Mouse (Mus musculus) gonadal fat pad, adult 2 months (tissue): ENCODE results near the gene Stab2. TPM values are rescaled to one million over a fixed set of nuclear protein-coding genes. Genes with fewer than 3 reads are reported as not detected.

Experiments used
- DNase-seq: peaks from one replicate; pipeline ENCODE4 v3.0.0-alpha.2; 2012; ENCODE audit warnings: low read depth
- polyA plus RNA-seq: library from polyadenylated mRNA; depleted of rRNA; stranded (reverse); fragments of >200 nt; gene quantifications from 2 replicates; pipeline ENCODE4 v1.2.3, GENCODE M21; 2012; rRNA removed

Gene Stab2
- polyA plus RNA-seq = 0.53 and 0.80 TPM in 2 replicates

DNA sequence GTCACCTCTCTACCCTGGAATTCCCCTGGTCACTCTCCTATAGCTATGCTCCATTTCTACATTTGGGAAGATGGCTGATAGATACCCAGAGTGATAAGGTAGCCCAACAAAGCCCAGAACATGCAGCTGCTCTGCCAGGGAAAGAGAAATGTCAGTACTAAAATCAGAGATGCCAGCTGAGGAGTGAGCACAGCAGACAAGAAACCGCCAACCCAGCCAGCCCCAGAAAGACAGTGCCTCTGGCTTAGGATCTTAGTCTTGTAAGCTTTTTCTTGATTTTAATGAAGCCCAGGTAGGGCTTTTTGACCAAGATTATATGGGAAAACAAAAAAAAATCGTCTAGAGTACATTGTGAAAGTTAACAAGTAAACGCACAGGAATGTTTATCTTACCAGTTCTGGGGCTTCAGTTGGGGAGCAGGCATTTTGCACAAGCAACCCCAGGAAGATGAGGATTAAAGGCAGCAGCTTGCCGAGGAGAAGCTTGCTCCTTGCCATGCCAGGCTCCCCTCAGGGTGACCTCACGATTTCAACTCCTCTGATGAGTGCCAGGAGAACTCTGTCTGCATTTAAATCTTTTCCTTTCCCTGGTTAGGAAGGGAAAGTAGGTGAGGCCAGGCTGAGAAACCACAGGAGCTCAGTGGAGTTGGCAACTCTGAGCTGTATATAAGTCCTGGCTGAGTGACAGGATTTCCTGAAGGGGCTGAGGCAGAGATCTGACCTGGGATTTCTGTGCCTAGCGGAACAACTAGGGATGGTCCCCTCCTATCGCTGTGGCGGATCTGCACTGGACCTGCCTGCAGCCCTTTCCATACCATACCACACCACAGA lies at the start of gene Stab2:
Stab2 (minus strand) TSS at position 641 of the 830 bp plus-strand sequence.
- no peak for DNase-seq

DNA sequence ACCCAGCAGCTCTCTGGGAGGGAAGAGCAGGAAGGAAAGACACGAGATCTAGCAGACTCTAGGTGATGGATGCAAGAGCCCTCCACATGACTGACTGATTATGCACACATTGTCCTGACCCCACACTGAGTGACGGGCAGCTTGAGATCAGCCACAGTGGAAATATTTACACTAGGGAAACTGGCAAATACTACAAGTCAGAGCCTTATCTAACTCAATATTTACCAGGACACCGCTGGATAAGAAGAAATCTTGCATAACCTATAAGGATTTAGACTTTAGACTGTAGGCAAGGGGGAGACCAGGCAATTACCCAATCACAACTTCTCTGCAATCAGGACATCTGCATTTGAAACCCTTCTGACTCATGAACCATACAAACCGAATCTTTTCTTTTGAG lies 43.9 kb upstream of the Stab2 start:
- no peak for DNase-seq

DNA sequence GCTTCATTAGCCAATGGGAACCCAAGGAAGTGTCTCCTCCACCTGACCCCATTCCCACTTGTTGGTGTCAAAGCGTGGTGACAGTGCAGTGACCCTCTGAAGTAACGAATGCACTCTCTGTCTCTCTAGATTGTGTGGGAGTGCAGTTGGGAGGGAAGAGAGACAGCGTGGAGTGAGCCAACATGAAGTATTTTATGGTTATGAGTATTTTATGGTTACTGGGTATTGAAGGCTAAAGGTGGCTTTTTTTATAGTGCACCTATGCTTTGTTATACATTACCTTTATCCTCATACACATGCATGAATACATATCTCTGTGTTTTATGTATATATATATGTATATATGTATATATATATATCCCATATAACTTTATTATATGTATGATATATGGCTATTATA lies 41.4 kb upstream of the Stab2 start:
- no peak for DNase-seq

DNA sequence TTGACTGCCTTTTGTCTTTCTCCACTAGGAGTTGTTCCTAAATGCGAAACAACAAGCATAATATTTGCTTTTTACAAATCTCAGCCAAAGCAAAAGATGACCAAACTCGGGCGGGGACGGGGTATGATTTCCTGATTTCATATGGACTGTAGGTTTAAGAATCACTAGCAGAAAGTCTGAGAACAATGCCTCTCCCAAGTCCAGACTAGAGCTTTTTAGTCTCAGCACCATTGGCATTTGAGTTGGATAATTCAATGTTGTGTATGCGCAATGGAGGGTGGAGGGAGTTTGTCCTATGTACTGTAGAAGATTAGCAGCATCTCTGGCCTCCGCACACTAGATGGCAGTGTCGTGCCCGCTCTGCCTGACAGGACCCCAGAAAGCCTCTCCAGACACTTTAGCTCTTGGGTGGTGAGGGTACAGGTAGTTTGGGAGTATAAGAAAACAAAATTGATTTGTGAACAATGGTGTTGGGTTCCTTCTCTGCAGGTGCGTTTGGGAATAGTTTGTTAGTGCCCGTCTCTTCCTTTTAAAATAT lies 39.2 kb upstream of the Stab2 start:
- no peak for DNase-seq

DNA sequence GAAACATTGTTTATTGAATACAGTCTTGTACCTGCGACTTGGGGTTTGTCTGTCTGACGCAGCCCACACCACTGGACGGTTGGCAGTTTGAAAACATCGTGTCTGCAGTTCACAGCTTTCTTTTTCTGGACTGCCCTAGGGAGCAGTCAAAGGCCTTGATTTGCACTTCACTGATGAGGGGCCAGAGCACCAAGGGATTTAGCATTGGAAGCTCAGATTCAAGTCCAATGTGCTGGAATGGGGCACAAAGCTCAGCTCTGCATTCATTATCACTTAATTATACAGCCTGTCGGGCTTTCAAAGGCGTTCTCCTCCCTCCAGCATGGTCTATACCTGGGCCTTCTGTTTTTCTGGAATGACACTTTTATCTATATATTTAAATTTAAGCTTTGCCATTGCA lies 38.6 kb upstream of the Stab2 start:
- no peak for DNase-seq

DNA sequence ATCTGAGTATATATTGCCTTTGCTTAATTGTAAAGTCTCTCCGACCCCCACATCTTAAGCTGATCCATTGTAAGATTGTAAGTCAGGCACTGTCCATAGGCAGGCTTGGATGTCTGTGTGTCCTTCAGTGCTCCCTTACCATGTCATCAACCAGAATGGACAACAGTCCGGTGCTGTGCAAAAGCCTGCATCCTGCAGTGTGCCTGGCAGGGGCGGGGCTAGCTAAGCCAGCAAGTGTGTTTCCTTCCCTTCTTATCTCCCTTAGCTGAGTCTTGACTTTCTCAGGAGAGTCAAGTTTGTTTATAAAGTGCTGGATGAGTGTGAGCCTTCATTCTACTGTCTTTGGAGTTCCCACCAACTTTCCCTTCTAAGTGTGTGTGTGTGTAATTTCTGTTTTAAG lies 37.4 kb upstream of the Stab2 start:
- DNase-seq = no peak

DNA sequence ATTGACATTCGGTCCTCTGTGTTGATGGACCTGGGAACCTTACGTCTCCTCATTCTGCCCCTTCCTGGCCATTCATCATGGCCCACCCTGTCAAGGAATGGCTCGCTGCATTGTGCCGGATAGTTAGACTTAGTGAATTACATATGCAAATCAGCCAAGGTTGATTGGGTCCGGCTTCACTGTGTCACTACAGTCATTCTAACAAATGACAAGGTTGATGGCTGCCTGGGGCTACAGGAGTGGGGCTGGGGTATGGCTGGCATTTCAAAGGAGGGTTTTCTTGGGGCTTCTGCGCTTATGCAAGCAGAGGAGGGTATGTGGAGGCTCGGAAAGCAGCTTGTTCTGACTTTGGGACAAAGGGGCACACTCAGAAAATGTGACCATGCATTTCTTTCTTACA lies 33.4 kb upstream of the Stab2 start:
- no peak for DNase-seq

DNA sequence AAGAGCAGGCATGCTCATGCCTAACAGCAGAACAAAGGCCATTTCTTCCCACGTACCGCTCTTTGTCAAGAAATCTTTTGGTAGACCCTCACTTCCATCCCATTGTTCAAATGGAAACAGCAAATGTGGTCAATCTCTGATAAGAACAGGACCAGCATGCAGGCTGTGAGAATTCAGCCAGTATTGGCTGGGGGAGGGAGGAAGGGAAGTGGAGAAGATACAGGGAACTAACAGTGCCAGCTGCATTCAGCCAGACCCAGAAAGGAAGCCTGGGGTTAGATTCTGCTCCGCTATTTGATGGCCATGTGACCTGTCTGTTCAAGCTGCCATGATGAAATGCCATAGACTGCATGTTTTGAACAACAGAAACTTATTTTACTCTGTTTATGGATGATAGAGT lies 32.0 kb upstream of the Stab2 start:
- no peak for DNase-seq

DNA sequence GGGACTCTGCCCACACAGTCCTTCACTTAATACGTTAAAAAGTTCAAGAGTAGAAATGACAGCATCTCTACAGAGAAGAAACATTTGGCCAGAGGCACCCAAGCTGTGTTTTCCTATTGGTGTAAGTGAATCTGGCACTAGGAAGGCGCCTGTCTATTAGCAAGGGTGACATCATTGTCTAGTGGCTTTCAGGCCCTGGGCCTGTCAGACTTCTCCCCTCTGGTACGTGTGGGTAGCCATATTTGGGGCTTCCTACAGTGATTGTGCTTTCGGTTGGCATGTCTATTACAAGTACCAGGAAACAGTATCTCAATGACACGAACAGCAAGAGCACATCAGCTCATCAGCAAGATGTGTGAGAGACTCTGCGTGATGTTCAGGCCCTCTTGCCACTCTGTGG lies 31.5 kb upstream of the Stab2 start:
- DNase-seq = no peak

DNA sequence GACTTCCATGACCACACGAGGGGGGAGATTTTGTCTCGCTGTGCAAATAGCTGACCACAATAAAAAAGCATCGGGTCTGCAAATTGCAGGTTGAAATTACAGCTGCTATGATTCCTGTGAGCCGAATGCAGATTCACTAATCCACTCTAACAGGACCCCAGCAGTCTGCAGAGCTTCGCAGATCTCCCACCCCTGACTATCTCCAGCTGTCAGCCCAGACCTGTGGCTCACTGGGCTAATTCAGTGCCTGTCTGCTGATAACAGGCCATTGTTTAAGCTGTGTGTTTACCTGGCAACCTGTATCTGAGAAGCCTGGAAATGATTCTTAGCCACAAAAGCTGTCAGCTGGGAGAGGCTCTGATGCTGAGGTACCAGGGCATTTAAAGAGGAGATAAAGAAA lies 29.2 kb upstream of the Stab2 start:
- no peak for DNase-seq

DNA sequence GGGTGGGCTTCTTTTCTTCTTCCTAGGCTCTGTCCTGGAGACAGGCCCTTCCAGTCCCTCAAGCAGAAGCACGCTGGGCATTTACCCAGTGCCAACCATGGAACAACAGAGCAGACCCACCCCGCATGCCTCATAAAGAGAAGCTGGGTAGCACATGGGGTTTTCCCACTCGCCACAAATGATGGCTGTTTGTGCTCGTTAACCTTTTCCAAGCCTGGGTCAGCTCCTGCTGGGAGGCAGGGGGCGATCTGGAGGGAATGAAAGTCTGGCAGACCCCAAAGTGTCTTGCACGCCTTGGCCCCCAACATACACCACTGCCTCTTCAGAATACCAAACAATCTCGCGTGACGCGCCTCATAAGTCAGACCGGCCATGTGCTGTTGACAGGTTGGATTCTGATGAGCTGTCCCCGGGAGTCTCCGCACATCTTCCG lies 28.5 kb upstream of the Stab2 start:
- DNase-seq = no peak

DNA sequence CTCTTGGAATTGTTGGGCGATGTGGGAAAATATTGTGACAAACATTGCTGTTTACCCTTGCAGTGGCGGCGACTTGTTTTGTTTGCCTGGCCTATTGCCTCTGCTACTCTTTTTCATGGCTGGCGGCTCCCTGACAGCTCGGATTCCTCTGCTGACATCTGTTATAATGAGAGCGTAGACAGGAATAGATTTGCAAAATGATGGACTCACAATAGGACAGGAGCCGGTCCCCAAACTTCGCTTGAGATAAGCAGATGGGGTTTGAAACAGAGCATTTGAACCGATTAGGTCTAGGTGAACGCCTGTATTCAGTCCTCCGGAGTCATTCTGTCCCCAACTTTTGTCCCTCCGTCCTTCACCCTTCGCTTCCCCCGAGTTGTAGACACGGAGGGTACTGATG lies 28.0 kb upstream of the Stab2 start:
- no peak for DNase-seq

DNA sequence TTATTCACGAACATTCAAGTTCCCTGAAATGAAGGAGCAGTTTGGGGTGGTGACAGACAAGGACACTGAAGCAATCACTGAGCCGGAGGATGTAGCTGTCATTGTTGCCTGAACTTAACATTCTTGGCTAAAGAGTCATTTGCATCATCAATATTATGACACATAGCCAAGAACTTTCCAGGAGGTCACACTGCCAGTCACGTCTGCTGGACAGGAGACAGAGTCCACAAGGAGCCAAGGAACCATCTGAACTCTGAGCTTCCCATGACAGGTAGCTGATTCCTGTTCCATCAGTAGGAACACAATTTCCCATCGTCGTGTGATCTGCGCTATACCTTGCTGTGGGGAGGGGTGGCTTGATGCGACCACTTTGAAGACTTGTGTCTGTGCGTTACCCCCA lies 24.9 kb upstream of the Stab2 start:
- DNase-seq = no peak

DNA sequence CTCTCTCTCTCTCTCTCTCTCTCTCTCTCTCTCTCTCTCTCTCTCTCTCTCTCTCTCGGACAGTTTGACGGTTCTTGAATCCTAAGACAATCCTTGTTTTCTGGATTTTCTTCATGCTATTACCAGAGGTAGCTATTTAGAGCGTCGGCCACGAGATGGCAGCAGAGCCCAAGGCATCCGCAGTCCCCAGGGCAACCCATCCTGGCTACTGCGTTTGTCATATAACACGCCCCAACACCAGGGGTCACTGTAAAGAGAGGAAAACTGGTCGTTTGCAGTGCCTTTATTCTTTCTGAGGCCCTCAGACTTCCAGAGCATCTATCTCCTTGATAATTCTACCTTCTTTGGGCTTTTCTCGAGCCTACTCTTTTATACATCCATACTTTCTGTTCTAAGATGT lies 17.1 kb upstream of the Stab2 start:
- no peak for DNase-seq

DNA sequence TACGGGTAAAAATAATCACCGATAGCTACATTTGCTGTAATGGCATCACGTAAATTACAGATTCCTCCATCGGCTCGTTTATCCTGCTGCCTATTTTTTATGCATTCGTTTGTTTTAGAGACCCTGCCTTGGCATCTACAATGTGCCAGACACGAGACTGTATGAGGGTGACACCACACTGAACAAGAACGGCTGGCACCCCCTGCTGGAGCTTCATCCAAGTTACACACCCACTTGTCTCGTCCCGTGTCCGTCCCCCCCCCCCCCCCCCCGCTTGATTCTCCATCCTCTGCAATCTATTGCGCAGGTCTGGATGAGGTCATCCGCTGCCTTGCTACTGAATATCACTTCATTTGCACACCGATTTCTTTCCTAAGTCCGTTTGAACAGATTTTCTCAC lies 12.9 kb upstream of the Stab2 start:
- DNase-seq = no peak

DNA sequence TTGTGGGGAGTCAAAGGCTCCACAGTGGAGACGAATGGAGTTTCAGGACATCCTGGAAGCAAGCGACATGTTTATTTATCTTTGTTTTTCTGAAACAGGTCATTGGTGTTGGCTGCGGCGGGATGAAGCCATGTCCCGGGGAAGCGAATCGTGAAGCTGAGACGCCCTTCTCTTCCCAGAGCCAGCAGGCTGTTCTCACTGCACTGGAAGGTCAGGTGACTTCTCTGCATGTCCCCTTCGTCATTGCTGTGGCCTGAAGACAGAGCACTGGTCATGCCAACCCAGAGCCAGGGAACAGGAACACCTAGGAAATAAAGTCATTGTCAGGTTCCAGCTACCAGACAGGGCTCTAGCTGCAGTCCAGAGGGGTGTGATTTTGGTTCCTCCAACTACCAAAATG lies 11.1 kb upstream of the Stab2 start:
- DNase-seq = no peak

DNA sequence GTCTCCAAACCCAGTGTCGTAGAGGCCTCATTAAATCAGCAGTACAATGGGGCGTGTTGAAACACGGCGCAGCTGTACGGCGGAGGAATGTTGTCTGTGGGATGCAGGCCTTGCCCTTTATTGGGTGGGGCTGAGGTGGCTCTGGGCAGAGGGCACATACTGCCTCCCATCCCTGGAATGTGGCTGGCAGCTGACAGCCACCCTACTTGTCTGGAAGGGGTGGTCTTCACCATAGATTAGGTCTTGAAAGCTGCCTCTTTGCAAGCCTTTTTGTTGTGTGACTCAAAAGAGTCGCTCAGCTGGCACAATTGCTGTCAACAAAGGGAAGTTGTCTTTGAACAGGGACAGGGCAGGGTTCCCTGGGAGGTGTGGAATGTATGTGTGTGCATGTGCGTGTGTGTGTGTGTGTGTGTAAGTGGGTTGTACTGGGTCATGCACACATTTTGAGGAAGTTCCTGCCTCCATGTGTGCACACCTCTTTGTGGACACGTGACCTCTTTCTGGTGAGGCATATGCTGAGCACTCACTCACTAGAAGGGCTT lies 8.4 kb upstream of the Stab2 start:
- no peak for DNase-seq

DNA sequence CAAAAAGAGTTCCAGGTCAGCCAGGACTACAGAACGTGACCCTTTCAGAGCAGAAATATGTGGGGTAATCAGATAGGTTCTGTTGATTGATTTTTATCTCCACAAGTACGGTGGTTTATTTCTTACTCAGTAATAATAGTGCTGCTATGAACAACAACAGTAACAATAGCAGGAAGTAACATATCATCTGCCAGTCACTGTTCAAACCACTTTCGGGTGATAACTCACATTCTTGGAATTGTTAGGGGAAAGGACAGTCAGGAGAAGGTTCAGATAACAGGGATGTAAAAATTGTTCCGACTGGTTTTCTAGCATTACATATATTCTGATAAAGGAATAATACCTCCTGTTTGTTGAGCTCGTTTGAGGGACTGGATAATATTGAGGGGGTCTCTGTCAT lies 7.6 kb upstream of the Stab2 start:
- DNase-seq = no peak

DNA sequence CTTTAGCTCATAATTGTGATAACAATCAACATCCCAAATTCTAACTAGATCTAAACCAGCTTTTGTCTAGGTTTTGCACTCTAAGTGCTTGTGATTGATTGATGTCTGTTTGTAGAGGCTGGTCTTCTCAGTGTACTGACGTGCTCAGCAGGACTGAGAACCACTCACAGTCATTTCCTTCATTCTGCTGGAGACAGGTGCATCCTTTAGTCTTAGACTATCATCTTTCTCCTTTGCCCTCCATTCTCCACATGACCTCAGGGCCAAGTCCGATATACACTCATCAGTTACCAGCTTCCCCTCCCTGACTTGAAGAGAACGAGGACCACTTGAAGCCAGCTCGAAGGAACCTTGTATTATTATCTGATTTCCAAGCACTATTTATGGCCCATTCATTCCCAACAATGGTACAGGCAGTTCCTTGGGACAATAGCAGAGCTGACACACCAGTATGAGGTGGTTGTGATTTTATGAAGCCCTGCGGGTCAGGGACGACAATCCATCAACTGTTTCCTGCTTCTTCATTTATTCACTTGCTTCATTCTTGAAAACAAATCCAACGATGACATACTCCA lies 6.7 kb upstream of the Stab2 start:
- no peak for DNase-seq

DNA sequence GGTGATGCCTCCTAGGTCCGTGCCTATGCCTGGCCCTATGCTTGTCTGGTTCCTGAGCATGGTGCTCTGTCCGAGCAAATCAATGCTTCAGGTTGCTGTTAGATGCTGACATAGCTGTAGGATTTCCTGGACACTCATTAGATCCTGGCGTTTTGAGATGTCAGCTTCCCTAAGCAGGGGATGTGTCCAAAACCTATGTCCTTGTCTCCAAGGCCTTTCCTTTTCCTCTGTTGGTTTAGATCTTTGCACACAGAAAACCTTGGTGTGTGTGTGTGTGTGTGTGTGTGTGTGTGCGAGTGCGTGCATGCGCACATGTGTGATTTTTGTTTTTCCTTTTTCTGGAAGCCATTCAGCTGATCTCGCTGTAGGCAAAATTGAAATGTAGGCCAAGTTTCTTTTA lies 4.3 kb upstream of the Stab2 start:
- no peak for DNase-seq

DNA sequence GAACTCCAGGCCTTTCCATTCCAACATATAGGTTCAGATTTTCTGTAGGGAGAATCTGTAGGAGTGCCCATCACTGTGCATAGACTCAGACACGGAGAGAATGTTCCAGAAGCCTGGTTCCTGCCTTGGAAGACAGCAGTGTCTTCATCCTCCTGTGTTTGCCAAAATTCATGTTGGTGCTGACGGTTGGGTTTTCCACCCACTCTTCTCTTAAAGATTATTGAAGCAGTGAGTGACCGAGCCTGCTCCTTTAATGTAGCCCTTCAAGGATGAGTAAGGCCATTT lies 332 bp upstream of the Stab2 start:
- no peak for DNase-seq

DNA sequence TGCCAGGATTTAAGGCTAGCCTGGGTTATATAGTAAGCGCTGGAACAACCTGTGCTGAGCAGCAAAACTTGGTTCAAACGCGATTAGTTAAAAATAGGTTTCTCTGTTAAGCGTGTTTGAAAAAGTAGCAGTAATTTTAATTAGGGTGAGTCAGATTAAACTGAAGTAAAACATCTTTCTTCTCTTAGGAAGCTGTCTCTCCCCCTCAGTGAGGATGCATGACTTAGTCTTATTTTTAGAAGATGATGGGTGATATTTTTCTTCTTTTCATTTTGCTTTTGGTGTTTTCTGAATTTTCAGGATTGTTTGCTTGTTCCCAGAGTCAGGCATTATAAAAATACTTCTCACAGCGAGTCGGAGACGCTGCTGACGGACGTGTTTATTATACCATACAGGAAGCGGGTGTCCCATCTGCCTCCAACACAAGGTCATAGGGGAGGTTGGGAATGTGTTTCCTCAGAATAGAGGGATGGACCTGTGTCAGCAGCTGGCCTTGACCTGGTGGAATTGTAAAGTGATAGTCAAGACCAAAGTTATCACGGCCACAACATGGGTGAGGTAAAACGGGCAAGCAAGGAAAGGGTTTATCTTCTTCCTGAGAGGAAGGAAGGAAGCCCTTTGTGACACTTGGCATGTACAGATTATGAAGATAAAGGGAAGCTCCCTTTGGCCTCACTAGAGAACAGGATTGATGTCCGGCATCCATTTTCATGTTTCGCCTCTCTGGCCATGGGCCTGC lies 15.4 kb downstream of the Stab2 start:
- DNase-seq = no peak

DNA sequence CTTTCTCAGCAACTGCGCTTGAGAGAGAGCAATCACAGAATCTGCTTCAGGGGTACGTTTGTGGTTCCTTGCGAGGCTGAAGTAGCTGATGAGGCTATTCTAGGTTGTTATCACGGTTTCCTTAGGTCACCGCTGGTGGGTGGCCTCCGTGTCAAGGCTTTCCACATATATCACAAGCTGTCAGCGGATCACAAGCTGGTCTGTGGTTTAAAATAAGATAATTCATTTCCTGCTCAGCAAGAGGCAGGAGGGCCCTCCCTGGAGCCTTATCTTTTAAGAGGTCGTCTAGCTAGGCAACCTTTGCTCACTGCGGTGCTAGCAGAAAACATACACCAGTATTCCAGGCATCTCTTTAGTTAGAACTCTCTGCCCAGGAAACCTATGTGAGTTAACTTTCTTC lies 17.2 kb downstream of the Stab2 start:
- no peak for DNase-seq
